Mouse (Mus musculus) erythroblast, embryonic 14.5 days (primary cell): ENCODE data around the gene Rnf2.
A peak's percentile ranks its signal among the peaks of the same experiment; 100 is the strongest.

Source experiments
- GATA1 ChIP-seq: IDR thresholded peaks from 2 replicates; pipeline ENCODE4 v1.6.1; 2012; ENCODE audit warnings: low read length, inconsistent platforms, mixed read lengths
- TAL1 ChIP-seq: IDR thresholded peaks from 3 replicates; pipeline ENCODE4 v1.6.1; 2012; ENCODE audit warnings: low read length, inconsistent platforms, mixed read lengths

GRCm38 (mm10) chr1:151426947-151427600 is 73.7 kb downstream of the Rnf2 start:
- TF ChIP-seq GATA1 (peak; percentile 61), TAL1 (no peak)
